Mouse (Mus musculus) megakaryocyte, embryonic 14.5 days (primary cell): ENCODE data around the gene Ptges3.
"Not testable (repeated sequence)": the region's sequence is repeated elsewhere in the genome, so short reads cannot be mapped to it uniquely, and the experiment has no call there.

Source experiments
- FLI1 ChIP-seq: IDR thresholded peaks from 2 replicates; pipeline ENCODE4 v1.6.1; 2012; ENCODE audit warnings: low read length, inconsistent platforms, mixed read lengths
- GATA1 ChIP-seq: IDR thresholded peaks from 3 replicates; pipeline ENCODE4 v1.6.1; 2012; ENCODE audit warnings: mixed read lengths, low read length, inconsistent platforms, borderline replicate concordance

DNA sequence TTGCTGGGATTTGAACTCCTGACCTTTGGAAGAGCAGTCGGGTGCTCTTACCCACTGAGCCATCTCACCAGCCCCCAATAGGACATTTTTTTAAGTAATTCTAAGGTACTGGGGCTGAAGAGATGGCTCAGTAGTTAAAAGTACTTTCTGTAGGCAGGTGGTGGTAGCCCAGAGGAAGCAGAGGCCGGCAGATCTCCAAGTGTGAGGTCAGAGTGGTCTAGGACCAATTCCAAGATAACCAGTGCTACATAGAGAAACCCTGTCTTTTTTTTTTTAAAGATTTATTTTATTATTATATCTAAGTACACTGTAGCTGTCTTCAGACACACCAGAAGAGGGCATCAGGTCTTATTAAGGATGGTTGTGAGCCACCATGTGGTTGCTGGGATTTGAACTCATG lies 28.5 kb downstream of the Ptges3 start:
- TF ChIP-seq GATA1, FLI1: not testable (repeated sequence)
